Mouse (Mus musculus) CH12.LX (cell line): Measurements from ENCODE around the gene Zfp771. TPM values are rescaled to one million over a fixed set of nuclear protein-coding genes. Genes with fewer than 3 reads are reported as not detected.

Experiments used
- DNase-seq: peaks from one replicate; pipeline ENCODE4 v3.0.0-alpha.2; 2013; ENCODE audit errors: extremely low read depth
- H3K27ac ChIP-seq: 2 replicates; pipeline ENCODE4 v1.5.1; 2012; ENCODE audit warnings: low read depth, mild to moderate bottlenecking, control low read depth, moderate library complexity; ENCODE audit not compliant: insufficient read depth
- H3K27me3 ChIP-seq: replicated peaks from 2 replicates; pipeline ENCODE3; 2012; ENCODE audit warnings: inconsistent platforms
- H3K36me3 ChIP-seq, 2 experiments: replicated peaks in 1 of 2; 2 replicates each; pipeline versions ENCODE3 to v1.6.1; 2012; ENCODE audit warnings: inconsistent platforms in 1 of 2, low read length in 1 of 2, mild to moderate bottlenecking in 1 of 2, mixed read lengths in 1 of 2, moderate library complexity in 1 of 2; ENCODE audit not compliant: control insufficient read depth in 1 of 2, insufficient read depth in 1 of 2
- H3K4me1 ChIP-seq, 2 experiments: 2 replicates each; pipeline ENCODE4 v1.6.1; 2012; ENCODE audit warnings: inconsistent platforms in 1 of 2, moderate library complexity in 1 of 2; ENCODE audit not compliant: insufficient read depth in 2 of 2, control insufficient read depth in 1 of 2
- H3K4me2 ChIP-seq: 2 replicates; pipeline ENCODE4 v1.6.1; 2012; ENCODE audit warnings: low read depth, mild to moderate bottlenecking, control low read depth; ENCODE audit not compliant: poor library complexity, insufficient read depth, severe bottlenecking
- H3K4me3 ChIP-seq, 3 experiments: fragments of 150-350 bp in 1 of 3; sonication (generic) in 1 of 3; replicated peaks in 1 of 3; 2 replicates each; pipeline versions ENCODE3 to v1.5.1; 2011 to 2012; ENCODE audit warnings: low read depth in 2 of 3, low read length in 2 of 3, mild to moderate bottlenecking in 2 of 3, moderate library complexity in 2 of 3, control low read depth in 1 of 3, improper control_type of control experiment in 1 of 3, inconsistent platforms in 1 of 3, mixed read lengths in 1 of 3; ENCODE audit not compliant: poor library complexity in 1 of 3
- H3K79me2 ChIP-seq: replicated peaks from 2 replicates; pipeline ENCODE4 v1.6.1; 2012; ENCODE audit warnings: mild to moderate bottlenecking, moderate library complexity; ENCODE audit not compliant: control insufficient read depth, poor library complexity, insufficient read depth, severe bottlenecking; ENCODE audit errors: extremely low read depth
- H3K9ac ChIP-seq: 2 replicates; pipeline ENCODE4 v1.6.1; 2012; ENCODE audit warnings: low read depth, mild to moderate bottlenecking, control low read depth, moderate library complexity; ENCODE audit not compliant: insufficient read depth
- H3K9me3 ChIP-seq: replicated peaks from 2 replicates; pipeline ENCODE3; 2012; ENCODE audit warnings: low read length, inconsistent platforms, mixed read lengths
- CHD2 ChIP-seq: IDR thresholded peaks from 2 replicates; pipeline ENCODE4 v1.6.1; 2011; ENCODE audit warnings: low read length, improper control_type of control experiment
- CTCF ChIP-seq, 2 experiments: IDR thresholded peaks in 1 of 2; conservative IDR thresholded peaks in 1 of 2; 2 replicates each; pipeline ENCODE4 v1.5.1; 2011 to 2012; ENCODE audit warnings: low read depth in 2 of 2, low read length in 2 of 2, improper control_type of control experiment in 1 of 2, inconsistent platforms in 1 of 2, mild to moderate bottlenecking in 1 of 2, moderate library complexity in 1 of 2
- EP300 ChIP-seq: IDR thresholded peaks from 2 replicates; pipeline ENCODE4 v1.6.1; 2011; ENCODE audit warnings: low read length, improper control_type of control experiment
- JUND ChIP-seq: conservative IDR thresholded peaks from 2 replicates; pipeline ENCODE4 v1.6.1; 2011; ENCODE audit warnings: low read depth, low read length, improper control_type of control experiment
- MAFK ChIP-seq: IDR thresholded peaks from 2 replicates; pipeline ENCODE4 v1.6.1; 2011; ENCODE audit warnings: low read length, improper control_type of control experiment; ENCODE audit not compliant: insufficient replicate concordance
- MAX ChIP-seq: IDR thresholded peaks from 2 replicates; pipeline ENCODE4 v1.6.1; 2011; ENCODE audit warnings: low read length, improper control_type of control experiment
- MAZ ChIP-seq: IDR thresholded peaks from 2 replicates; pipeline ENCODE4 v1.6.1; 2012; ENCODE audit warnings: low read depth, mild to moderate bottlenecking, inconsistent platforms, low read length, improper control_type of control experiment, moderate library complexity
- MXI1 ChIP-seq: IDR thresholded peaks from 2 replicates; pipeline ENCODE4 v1.6.1; 2011; ENCODE audit warnings: mild to moderate bottlenecking, low read depth, low read length, improper control_type of control experiment
- MYC ChIP-seq: IDR thresholded peaks from 2 replicates; pipeline ENCODE4 v1.6.1; 2011; ENCODE audit warnings: low read depth, mild to moderate bottlenecking, improper control_type of control experiment, low read length
- NELFE ChIP-seq: IDR thresholded peaks from 2 replicates; pipeline ENCODE4 v1.6.1; 2011; ENCODE audit warnings: low read depth, low read length, improper control_type of control experiment
- POLR2A ChIP-seq: IDR thresholded peaks from 2 replicates; pipeline ENCODE4 v1.6.1; 2011; ENCODE audit warnings: low read depth, mild to moderate bottlenecking, improper control_type of control experiment, low read length
- RAD21 ChIP-seq: IDR thresholded peaks from 2 replicates; pipeline ENCODE4 v1.6.1; 2011; ENCODE audit warnings: low read depth, mild to moderate bottlenecking, low read length, improper control_type of control experiment, moderate library complexity
- SIN3A ChIP-seq: IDR thresholded peaks from 2 replicates; pipeline ENCODE4 v1.6.1; 2012; ENCODE audit warnings: low read length, improper control_type of control experiment, inconsistent platforms
- SMC3 ChIP-seq: IDR thresholded peaks from 2 replicates; pipeline ENCODE4 v1.6.1; 2011; ENCODE audit warnings: low read depth, low read length, improper control_type of control experiment
- TBP ChIP-seq: conservative IDR thresholded peaks from 2 replicates; pipeline ENCODE4 v1.6.1; 2011; ENCODE audit warnings: low read depth, low read length, improper control_type of control experiment
- TCF12 ChIP-seq: IDR thresholded peaks from 2 replicates; pipeline ENCODE4 v1.6.1; 2014; ENCODE audit warnings: low read depth, mild to moderate bottlenecking, inconsistent platforms, low read length, improper control_type of control experiment
- ZNF384 ChIP-seq: IDR thresholded peaks from 2 replicates; pipeline ENCODE4 v1.6.1; 2012; ENCODE audit warnings: low read depth, low read length, improper control_type of control experiment, inconsistent platforms
- dilution Hi-C: fragments of 300-500 bp; cut with MboI; formaldehyde crosslinking; loops from 2 replicates; pipeline ENCODE4 v1.14.3; 2020; ENCODE audit warnings: low sequenced_read_pairs; ENCODE audit not compliant: extremely low pct_unique_long_range_greater_than_20kb, extremely low pct_ligation_motif_present
- in situ Hi-C: fragments of 300-500 bp; cut with MboI; formaldehyde crosslinking; loops from 3 replicates; pipeline ENCODE4 v1.14.3; 2019; ENCODE audit warnings: low sequenced_read_pairs, low pct_ligation_motif_present, low pct_unique_long_range_greater_than_20kb, mixed read lengths
- polyA plus RNA-seq: library from polyadenylated mRNA; unstranded; fragments of >175 nt; gene quantifications from 2 replicates; pipeline ENCODE4 v1.2.1, GENCODE M21; 2012; ENCODE audit warnings: low read depth; ENCODE audit not compliant: insufficient read length
- total RNA-seq, 2 experiments: library from RNA; depleted of rRNA; stranded (reverse); fragments of 300-350 nt in 1 of 2; fragments of >200 nt in 1 of 2; gene quantifications; 2 replicates each; pipeline ENCODE4 v1.2.3; 2012 to 2014

The Zfp771 gene
- total and polyA plus RNA-seq, 3 experiments: 26.5 to 35.5 (median 27.0) TPM

DNA sequence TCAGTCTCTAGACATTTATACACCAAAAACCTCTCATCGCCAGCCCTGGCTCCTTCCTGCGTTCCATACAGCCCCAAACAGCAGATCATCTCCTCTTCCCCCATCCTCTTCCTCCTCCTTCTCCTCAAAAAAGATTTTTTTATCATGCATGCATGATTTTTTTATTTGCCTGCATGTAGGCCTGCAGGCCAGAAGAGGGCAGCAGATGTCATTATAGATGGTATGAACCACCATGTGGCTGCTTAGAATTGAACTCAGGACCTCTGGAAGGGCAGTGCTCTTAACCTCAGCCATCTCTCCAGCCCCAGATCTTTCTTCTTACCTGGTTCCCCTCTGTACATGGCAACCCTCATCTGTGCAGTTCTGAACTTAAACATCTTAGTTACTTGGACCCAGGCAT lies 8.3 kb downstream of the Zfp771 start:
- in situ Hi-C loops (no loop called here), dilution Hi-C loops (no loop called here)
- H3K36me3 ChIP-seq: peaks cover 31 to 62% of the 10 kb centered on the region in 2 experiments
- H3K79me2 ChIP-seq: no peaks in the 10 kb centered on the region
- no peaks in the 10 kb centered on the region for H3K9me3 ChIP-seq
- peaks cover 6 to 57% of the 10 kb centered on the region in 2 experiments; a peak in 2 of 4 replicates for H3K4me1 ChIP-seq
- H3K4me2 ChIP-seq: no peak overlapping the region
- no peaks in the 10 kb centered on the region for H3K27me3 ChIP-seq
- DNase-seq: peak; percentile 56
- no peak overlapping the region for H3K4me3 ChIP-seq
- TF ChIP-seq RAD21 (peak; percentile 37), ZNF384 (peak; percentile 77), TBP (no peak), MYC (peak; percentile 95), CTCF (conservative IDR thresholded peaks at IDR 0.05 in 1 of 2, IDR thresholded peaks at IDR 0.05 in 1 of 2; ENCODE audit: low read depth in 2 of 2, low read length in 2 of 2) (peak; percentile 38 to 69), SMC3 (peak; percentile 24)
- H3K9ac ChIP-seq: no peak overlapping the region
- no peak overlapping the region for H3K27ac ChIP-seq

DNA sequence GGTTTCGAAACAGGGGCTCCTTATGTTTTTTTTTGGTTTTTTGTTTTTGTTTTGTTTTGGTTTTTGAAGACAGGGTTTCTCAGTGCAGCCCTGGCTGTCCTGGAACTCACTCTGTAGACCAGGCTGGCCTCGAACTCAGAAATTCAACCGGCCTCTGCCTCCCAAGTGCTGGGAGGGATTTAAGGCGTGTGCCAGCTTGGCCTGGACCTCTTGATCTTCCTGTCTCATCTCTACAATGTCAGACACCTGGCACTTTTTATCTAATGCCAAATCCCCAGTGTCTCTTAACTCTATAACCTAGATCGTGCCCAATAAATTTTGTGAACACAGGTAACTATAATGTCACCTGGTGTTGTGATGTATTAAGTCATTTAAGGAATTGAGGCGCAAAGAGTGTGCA lies 9.3 kb downstream of the Zfp771 start:
- Histone ChIP-seq H3K4me1 (peaks cover 8 to 58% of the 10 kb centered on the region in 2 experiments; a peak in 2 of 4 replicates), H3K4me3 (peak overlapping the region in 2 of 3 experiments; percentile 54 to 63), H3K9me3 (no peaks in the 10 kb centered on the region), H3K36me3 (peaks cover 30 to 62% of the 10 kb centered on the region in 2 experiments), H3K27me3 (no peaks in the 10 kb centered on the region), H3K9ac (peak overlapping the region; percentile 10; the same call in 1 of the 2 replicates), H3K4me2 (peak overlapping the region; percentile 17; the same call in 1 of the 2 replicates), H3K27ac (peak overlapping the region; percentile 52; the same call in 1 of the 2 replicates), H3K79me2 (no peaks in the 10 kb centered on the region)
- no peak for DNase-seq
- TF ChIP-seq MAZ: no peak
- no peak for TF ChIP-seq EP300
- TF ChIP-seq POLR2A: no peak
- no peak for TF ChIP-seq SIN3A
- no peak for TF ChIP-seq CHD2
- TF ChIP-seq JUND: no peak
- no peak for TF ChIP-seq TCF12
- TF ChIP-seq RAD21: no peak
- no peak for TF ChIP-seq MAFK
- no peak for TF ChIP-seq MXI1
- no peak for TF ChIP-seq NELFE
- TF ChIP-seq MAX: no peak
- dilution Hi-C loops (no loop called here), in situ Hi-C loops (no loop called here)
